Mouse (Mus musculus): ENCODE measurements around the gene Hp1bp3. TPM values are rescaled to one million over a fixed set of nuclear protein-coding genes. Genes with fewer than 3 reads are reported as not detected.

Hp1bp3 gene
- 100 to 1,000 TPM; 187 to 191 TPM for polyA plus RNA-seq (2017; shearing (Covaris generic))

GRCm38 (mm10) chr4:138216200-138216890 is at the start of gene Hp1bp3:
Gene Hp1bp3 (plus strand): TSS chr4:138216296.

GRCm38 (mm10) chr4:138250088-138250960 is 34.2 kb downstream of the Hp1bp3 start, which contains the start of the genes Sh2d5 and Kif17:
Gene Sh2d5 (plus strand): TSS chr4:138250403.
Gene Kif17 (plus strand): TSS chr4:138250435.

Other genes starting within 250 kb of the Hp1bp3 start
- gene Eif4g3, start 223.3 kb upstream of the Hp1bp3 start, polyA plus RNA-seq (2017; shearing (Covaris generic)): 10 to 100 TPM; 56.5 to 78.3 TPM
- gene Sh2d5, start 34.1 kb downstream of the Hp1bp3 start, polyA plus RNA-seq (2017; shearing (Covaris generic)): under 1 TPM; 0.06 to 0.18 TPM
- gene Kif17, start 34.1 kb downstream of the Hp1bp3 start, polyA plus RNA-seq (2017; shearing (Covaris generic)): under 1 TPM; 0.08 to 0.34 TPM
- gene Ddost, start 88.4 kb downstream of the Hp1bp3 start, polyA plus RNA-seq (2017; shearing (Covaris generic)): 100 to 1,000 TPM; 166 to 178 TPM
- 100 to 1,000 TPM; 103 to 124 TPM for gene Pink1, start 110.0 kb downstream of the Hp1bp3 start, polyA plus RNA-seq (2017; shearing (Covaris generic))
- not detected for gene Cda, start 151.7 kb downstream of the Hp1bp3 start, polyA plus RNA-seq (2017; shearing (Covaris generic))
- not detected for gene Fam43b, start 180.2 kb downstream of the Hp1bp3 start, polyA plus RNA-seq (2017; shearing (Covaris generic))
- gene Mul1, start 218.4 kb downstream of the Hp1bp3 start, polyA plus RNA-seq (2017; shearing (Covaris generic)): 10 to 100 TPM; 10.8 to 11.6 TPM
- gene Camk2n1, start 238.0 kb downstream of the Hp1bp3 start, polyA plus RNA-seq (2017; shearing (Covaris generic)): under 1 TPM; 0.27 to 0.72 TPM

Data from activated CD4-positive, CD25-positive, alpha-beta regulatory T cell (primary cell).